Mouse (Mus musculus): ENCODE data around the gene Plekho2.

The Plekho2 gene

DNA sequence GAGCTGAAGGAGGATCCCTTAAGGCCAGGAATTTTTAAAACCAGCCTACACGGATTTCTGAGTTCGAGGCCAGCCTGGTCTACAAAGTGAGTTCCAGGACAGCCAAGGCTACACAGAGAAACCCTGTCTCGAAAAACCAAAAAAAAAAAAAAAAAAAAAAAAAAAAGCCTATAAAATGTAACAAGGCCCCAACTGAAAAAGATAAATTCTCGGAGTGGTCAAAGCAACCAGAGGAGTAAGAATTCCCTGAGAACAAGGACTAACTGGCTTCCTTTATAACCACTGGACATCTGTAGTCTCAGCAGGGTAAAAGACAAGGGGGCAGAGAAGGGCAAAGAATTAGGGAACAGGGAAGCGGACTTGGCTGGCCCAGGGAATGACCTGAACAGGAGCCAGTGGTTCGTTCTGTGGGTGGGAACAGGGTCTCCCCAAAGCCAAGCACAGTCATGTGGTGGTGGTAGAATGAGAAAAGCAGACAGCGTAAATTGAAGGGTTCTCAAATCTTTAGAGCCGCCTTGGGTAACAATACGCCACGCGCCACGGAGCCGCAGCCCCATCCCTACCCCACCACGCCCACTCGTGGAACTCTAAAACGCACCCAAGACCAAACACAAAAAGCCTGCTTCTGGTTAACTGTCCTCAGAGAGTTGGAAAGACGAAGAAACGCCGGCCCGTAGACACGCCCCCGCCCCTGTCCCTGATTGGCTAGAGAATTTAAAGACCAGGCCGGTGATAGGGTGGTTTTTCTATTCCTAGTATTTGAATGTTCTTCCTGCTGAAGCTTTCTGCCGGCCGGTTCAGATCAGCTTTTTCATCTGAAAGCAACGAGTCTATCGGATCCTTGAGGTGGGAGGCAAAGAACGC is 6.8 kb upstream of the Plekho2 start, which contains the start of gene Pif1:
TSS of gene Pif1 (plus strand) at position 755 of the 864 bp plus-strand sequence.
- DNase-seq (ENCODE audit: extremely low spot score, low read depth, low spot score), result peak; percentile 53

DNA sequence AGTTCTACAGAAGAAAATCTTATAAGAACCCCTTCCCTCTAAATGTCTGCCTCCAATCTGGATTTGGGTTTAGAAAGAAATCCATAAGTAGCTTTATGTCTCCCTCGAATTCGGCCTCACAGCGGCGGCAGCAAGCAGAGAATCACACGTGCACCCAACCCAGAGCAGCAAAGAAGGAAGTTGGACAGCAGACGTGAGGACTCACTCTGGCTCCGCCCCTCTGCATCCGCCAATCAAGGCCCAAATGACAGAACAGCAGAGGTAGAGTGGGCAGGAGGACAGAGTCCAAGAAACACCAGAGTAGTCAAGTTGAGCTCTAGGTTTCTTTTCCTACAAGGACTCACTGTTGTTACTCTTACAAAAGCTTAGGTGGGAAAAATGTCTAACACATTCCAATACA is 3.2 kb upstream of the Plekho2 start:
- no peak for DNase-seq (ENCODE audit: extremely low spot score, low read depth, low spot score)

GRCm38 (mm10) chr9:65580401-65581256 is 789 bp upstream of the Plekho2 start:
- DNase-seq (ENCODE audit: extremely low spot score, low read depth, low spot score), result peak; percentile 91

GRCm38 (mm10) chr9:65578801-65579249 is 1.0 kb downstream of the Plekho2 start:
- DNase-seq (ENCODE audit: extremely low spot score, low read depth, low spot score), result no peak

DNA sequence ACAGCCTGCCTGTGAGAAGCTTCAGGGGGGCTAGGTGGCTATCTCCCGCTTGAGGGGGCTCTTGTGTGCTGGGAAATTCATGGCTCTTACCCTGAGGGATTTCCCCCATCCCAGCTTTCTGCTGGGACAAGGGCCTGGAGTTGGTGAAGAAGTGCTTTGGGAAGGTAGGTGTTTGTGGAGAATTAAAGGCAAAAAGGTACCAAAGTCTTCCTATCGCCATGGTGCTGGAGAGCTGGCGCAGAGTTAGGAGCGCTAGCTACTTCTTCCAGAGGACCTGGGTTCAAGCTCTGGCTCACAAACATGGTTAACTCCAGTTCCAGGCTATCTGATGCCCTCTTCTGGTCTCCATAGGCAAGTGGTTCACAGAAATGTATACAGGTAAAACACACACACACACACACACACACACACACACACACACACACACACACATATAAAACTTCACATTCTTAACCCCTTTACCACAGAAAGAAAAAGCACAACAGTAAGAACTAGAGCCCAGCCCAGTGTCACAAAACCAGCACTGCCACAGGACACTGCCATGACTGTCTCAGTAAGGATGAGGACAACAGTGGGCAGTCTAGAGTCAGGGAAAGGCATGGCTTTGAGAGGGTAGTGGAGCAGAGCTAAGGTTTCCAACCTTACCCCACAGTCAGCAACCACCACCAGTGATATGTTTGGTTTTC is 2.2 kb downstream of the Plekho2 start:
- no peak for DNase-seq (ENCODE audit: extremely low spot score, low read depth, low spot score)

DNA sequence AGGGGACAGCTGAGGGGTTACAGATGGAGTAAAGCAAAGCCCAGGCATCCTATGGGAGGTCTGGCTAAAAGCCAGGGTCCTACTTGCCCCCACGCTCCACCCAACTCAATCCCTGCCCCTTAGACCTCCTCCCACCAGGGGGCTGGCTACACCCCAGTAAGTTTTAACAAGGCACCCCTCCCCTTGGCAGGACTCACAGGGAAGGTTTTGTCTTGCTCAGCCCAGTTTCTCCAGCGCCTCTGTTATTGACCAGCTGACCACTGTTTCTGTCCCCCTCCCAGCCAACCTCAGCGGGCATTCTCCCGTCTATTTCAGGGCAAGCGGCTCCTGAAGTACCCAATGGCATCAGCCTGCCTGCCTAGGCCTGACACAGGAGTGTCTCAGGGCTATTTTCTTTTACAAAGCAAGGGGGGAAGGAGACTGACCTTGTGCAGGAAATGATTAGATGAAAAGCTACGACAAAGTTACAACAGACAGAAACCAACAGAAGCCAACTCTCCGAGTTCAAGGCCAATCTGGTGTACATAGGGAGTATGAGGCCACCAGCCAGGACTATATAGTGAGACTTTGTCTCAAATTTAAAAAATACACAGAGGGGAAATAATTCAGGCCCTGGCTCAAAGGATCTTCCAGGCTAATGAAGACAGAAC is 2.9 kb downstream of the Plekho2 start:
- no peak for DNase-seq (ENCODE audit: extremely low spot score, low read depth, low spot score)

GRCm38 (mm10) chr9:65575393-65576196 is 4.2 kb downstream of the Plekho2 start:
- DNase-seq (ENCODE audit: extremely low spot score, low read depth, low spot score), result no peak

GRCm38 (mm10) chr9:65574513-65575392 is 5.1 kb downstream of the Plekho2 start:
- DNase-seq (ENCODE audit: extremely low spot score, low read depth, low spot score), result no peak

DNA sequence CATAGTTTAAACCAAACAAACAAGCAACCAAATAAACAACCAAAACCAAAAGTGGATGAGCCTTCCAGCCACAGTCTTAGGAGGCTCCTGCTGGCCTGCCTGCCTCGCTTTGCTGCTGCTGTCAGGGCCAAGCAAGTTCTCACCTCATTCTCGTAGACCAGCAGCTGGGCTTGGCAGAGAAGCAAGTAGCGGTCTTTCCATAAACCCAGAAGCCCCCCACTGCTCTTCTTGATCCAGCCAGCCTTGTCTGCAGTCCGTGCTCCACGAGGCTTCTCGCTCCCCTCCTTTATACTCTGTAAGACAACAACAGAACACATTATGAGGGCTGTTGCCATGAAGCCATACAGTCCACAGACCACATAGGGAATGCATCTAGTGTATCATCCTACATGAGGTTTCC is 7.0 kb downstream of the Plekho2 start:
- DNase-seq (ENCODE audit: extremely low spot score, low read depth, low spot score), result no peak

- no peak for DNase-seq (ENCODE audit: extremely low spot score, low read depth, low spot score)
These were observed 10.3 kb downstream of the Plekho2 start for GRCm38 (mm10) chr9:65569491-65569971.

- DNase-seq (ENCODE audit: extremely low spot score, low read depth, low spot score), result no peak
These were observed 11.1 kb downstream of the Plekho2 start for GRCm38 (mm10) chr9:65568787-65569186.

DNA sequence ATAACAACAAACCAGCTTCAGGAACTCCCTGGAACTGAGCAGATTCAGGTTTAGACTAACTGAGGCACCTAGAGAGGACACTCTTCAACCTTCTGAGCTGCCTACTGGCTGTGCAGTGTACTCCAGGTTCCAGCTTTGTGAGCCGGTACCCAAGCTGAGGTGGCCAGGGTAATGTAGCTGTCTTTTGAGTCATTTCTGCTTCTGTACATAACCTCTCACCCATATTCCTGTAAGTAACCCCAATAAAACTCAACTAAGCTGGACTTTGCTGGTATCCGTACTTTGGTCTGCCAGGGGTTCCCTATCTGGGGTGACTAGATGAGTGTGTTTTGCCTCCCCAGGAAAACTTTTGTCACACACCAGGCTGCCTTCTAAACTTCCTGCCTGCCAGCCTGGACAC is 15.1 kb downstream of the Plekho2 start:
- no peak for DNase-seq (ENCODE audit: extremely low spot score, low read depth, low spot score)

DNA sequence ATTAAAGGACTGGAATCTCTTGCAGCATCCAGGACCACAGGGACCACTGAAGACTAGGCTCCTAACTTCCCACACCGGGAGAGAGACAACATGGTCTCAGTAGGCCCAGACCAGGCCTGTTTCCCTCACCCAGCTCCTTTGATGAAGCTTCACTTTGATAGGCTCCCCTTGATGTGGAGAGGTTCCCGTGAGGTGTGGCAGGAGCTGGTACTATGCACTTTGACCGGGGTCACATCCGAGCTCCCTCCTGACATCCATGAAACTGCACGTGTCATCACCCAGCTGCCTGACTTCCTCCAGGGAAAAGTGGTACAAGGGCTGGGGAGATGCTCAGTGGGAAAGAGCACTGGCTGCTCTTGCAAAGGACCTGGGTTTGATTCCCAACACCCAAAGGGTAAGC is 16.8 kb downstream of the Plekho2 start:
- DNase-seq (ENCODE audit: extremely low spot score, low read depth, low spot score), result no peak

- no peak for DNase-seq (ENCODE audit: extremely low spot score, low read depth, low spot score)
These were observed 17.7 kb downstream of the Plekho2 start for GRCm38 (mm10) chr9:65562081-65562506.

GRCm38 (mm10) chr9:65561016-65561415 is 18.8 kb downstream of the Plekho2 start:
- no peak for DNase-seq (ENCODE audit: extremely low spot score, low read depth, low spot score)

DNA sequence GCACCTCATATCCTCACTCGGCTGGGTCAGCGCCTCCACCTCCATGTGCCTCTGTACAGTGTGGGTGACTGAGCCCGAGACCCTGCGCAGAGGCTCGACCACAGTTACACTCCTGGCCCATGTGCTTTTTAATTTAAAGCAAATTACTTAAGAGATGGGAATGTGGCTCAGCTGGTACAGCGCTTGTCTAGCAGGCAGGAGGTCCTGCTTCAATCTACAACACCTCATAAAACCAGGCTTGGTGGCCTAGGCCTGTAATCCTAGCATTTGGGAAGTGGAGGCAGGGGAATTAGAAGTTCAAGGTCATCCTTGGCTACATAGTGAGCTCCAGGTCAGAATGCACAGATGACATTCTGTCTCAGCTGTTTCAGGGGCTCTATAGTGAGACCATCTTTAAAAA is 21.0 kb downstream of the Plekho2 start:
- DNase-seq (ENCODE audit: extremely low spot score, low read depth, low spot score), result no peak

DNA sequence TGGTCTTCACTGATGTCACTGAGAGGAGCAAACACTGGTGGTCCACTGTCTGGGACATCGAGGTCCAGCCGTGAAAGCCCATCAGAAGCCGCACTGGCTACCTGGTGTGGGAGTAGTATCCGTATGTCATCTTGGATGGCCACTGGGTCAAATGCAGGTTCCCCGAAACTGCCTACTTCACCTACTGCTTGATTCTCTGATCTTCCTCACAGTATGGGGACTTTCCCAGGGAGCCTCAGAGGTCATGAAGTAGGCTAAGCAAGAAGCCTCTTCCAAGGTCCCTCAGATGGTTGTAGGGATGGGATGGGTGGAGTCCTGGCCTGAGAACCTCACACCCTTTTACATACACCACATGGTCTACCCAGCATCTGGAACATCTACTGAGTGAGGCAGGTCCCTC is 22.9 kb downstream of the Plekho2 start:
- DNase-seq (ENCODE audit: extremely low spot score, low read depth, low spot score), result no peak

DNA sequence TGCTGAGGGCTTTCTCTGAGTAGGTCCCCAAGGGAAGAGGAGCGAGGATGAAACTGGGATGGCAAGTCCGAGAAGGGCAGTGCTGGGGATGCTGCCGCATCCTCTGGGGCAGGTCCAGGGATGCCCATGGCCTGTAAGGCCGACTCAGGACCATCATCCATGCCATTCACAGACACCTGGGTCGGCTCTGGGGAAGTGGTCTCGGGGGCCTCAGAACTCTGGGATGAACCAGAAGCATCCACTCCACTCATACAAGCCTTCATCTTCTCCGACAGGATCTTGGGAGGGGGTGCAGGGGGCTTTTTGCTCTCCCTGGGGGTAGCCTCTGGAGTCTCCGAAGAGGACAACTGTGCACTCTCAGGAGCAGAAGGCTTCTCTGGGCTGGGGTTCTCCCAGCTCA is 23.5 kb downstream of the Plekho2 start:
- DNase-seq (ENCODE audit: extremely low spot score, low read depth, low spot score), result no peak

- DNase-seq (ENCODE audit: extremely low spot score, low read depth, low spot score), result no peak
These were observed 24.2 kb downstream of the Plekho2 start for GRCm38 (mm10) chr9:65555621-65556020.

All from hindlimb bud, embryonic 11.5 days (tissue).